Mouse (Mus musculus): ENCODE data around the gene Foxd4. TPM values are rescaled to one million over a fixed set of nuclear protein-coding genes. Genes with fewer than 3 reads are reported as not detected.

The Foxd4 gene
- total RNA-seq, 2 experiments from 2014 or later, result 0.51 to 0.74 TPM

DNA sequence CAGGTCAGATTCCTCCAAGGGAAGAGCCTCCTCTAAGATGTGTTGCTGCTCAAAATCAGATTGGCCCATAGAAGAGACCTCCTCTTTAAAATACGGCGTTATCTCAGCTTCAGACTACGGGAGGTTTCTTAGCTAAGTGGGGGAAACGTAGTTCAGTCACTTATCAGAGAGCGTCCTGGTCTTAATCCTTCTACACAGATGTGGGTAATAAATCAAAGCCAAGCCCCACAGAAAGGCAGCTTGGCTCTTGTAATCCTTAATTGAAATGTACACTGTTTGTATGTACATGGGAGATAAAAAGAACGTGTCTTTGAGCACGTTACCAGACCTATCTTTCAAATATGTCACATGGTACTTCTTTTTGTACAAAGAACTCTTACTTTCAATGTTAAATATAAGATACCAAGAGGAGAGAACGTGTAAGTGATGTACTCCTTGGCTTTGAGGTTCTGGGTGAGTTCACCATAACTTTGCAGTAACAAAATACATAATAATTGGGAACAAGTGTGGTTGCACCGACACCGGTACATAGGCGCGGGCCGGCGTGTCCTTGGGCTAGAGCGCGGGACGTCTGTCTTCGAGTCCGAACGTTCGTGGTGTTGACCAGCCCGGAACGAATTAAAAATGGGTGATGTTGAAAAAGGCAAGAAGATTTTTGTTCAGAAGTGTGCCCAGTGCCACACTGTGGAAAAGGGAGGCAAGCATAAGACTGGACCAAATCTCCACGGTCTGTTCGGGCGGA, 25.7 kb downstream of the Foxd4 start, which contains the start of gene Gm10053:
Gm10053 (plus strand) TSS at position 558 of the 742 bp plus-strand sequence.
- peak; percentile 96 for ATAC-seq (ENCODE audit: poor library complexity, severe bottlenecking)

DNA sequence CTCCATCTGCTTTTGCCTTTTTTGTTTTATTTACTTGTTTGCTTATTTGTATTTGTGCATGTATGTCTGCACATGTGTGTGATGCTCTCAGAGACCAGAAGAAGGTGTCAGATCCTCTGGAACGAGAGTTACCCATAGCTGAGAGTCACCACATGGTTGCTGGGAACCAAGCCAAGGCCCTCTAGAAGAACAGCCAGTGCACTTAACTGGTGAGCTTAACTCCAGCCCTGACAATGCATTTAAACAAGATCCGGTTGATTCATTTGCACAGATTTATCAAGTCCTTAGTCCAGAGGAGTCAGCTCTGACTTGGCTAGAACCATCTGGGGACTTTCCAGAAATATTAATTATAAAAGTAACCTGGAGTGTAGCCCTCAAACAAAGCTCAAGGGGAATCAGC, 27.1 kb downstream of the Foxd4 start:
- no peak for ATAC-seq (ENCODE audit: poor library complexity, severe bottlenecking)

DNA sequence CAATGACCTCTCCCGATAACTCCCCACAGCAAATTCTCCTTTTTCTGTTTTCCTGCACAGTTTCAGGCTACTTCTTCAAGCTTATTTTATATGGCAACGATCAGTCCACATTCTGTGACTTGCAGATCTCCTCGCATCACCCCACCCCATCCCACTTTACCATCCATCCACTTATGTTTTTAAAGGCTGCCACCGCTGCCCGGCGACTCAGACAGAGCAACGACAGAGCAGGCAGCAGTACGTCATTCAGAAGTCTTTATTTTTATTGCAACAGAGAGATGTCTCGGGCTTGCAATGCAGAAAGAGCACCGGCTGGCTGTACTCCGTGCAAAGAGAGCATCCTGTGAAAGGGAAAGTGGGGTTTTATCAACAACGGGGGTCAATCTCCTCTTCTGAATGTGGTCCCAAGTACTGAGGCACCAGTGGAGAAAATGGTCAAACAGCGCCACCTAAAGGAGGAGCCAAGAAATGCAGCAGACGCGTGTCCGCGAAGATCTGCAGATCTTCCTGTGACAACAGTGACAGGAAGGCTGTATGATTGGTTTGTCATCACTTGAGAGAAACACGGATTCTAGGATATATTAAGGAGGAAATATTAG, 29.9 kb downstream of the Foxd4 start:
- ATAC-seq (ENCODE audit: poor library complexity, severe bottlenecking), result no peak

DNA sequence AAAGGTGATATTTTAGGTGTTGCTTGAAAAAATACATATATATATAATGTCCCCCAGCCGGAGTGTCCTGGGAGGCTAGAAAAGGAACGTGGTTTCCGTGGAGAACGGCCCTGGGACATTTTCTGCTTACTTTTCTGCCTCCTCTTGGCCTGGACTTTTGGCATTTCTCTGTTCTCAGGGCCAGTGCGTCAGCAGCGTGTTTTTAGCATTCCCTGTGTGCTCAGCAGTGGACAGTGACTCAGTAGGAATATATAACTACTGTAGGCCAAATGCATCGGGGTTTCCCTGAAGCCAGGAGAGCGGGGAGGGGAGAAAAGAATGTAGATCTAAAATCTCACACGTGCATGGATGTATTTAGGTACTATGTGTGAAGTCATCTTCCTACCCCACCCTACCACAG, 35.6 kb downstream of the Foxd4 start:
- ATAC-seq (ENCODE audit: poor library complexity, severe bottlenecking), result no peak

DNA sequence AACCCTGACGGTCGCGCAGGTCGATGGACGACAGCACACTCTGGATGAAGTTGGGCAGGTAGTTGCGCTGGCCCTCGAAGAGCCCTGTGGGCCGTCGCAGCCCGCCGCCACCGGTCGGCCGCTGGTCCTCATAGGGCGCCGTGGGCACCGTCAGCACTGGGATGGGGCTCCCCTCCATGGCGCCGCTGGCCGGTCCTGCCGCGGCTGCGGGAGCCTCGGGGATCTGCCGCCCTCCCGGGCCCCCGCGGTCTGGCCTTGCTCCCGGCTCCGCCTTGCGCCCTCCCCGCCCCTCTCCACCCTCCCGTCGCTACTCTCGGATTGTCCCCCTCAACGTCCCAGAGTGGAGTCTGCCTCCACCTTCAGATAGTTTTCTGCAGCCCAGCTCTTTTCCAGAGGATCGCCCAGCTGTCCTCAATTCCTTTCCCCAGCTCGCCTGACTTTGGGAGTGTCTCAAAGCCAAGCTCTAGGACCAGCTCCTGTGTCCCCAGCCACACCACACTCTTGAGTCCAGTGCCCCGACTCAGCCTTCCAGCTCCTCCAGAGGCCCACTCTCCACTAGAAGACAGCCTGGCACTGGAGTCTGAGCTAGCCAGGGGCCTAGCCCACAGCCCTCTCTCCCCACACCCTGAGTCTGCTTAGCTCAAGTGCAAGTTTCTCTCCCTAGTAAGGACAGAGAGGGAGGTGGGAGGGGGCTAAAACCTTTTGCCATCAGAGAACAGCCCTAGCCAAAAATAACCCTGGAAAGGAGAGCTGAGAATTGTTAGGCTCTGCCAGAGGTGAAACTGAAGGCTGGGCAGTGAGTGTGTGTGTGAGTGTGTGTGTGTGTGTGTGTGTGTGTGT, 39.2 kb downstream of the Foxd4 start, which contains the start of gene Pgm5:
Pgm5 (minus strand) TSS at position 244 of the 840 bp plus-strand sequence.
- no peak for ATAC-seq (ENCODE audit: poor library complexity, severe bottlenecking)

DNA sequence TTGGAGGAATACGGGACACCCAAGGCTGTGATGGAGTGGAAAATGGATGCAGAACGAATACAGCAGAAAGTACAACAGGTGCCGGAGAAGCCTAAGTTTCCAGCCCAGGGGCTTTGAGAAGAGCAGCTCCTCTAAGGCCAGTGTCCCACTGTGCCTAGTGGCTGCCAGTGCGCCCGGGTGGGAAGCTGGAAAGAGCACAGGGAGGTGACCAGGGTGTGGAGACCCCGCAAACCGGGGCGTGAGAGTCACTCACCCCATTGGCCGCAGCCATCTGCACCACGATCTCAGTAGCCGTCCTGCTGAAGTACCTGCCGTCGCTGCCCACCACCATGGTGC, 39.8 kb downstream of the Foxd4 start:
- ATAC-seq (ENCODE audit: poor library complexity, severe bottlenecking), result no peak

DNA sequence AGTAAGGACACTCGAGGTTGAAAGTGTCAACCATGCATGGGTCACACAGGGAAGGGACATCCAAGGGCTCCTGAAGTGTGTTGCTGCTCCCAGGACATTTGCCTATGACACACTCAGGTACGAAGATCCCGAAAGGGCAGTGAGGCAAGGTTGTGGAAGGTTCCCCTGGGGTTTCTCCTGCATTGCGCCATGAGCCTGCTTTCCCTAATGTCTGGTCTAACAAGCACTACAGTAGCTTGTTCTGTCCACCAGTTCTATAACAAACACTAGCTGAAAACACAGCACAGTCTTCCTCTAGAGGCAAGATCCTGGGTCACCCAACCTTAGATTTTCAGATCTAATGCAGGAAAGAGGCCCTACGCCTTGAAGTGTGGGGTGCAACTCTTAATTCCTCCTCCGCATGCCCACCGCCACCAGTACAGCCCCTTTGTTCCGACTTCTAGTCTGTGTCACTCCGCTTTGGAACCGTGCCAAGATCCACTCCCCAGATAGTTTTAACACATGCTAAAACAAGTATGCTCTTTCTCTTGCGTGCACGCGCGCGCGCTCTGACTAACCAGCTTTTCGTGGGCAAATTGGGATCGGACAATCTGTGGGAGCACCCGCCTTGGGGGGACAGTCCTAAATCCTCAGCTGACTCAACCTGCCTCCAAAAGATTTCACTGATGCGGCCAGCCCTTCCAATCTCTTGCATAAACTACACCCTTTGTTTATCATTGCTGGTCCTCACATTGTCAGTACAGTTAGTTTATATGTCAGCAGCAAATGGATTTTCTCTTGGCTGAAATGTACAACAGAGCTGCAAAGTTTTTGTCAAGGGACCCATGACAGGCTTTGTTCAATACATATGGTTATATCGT, 49.3 kb downstream of the Foxd4 start:
- ATAC-seq (ENCODE audit: poor library complexity, severe bottlenecking), result no peak

Other genes starting within 250 kb of the Foxd4 start
- gene Tmem252, start 227.2 kb downstream of the Foxd4 start, total RNA-seq (2015), result not detected in 2 replicates
- gene Tmem252, start 227.2 kb downstream of the Foxd4 start, total RNA-seq (2017), result not detected in 2 replicates
- gene Pgm5, start 39.3 kb downstream of the Foxd4 start, total RNA-seq (2015), result not detected in 2 replicates
- gene Pgm5, start 39.3 kb downstream of the Foxd4 start, total RNA-seq (2017), result not detected in 2 replicates
- 170 and 178 TPM in 2 replicates for gene Gm10053, start 25.5 kb downstream of the Foxd4 start, total RNA-seq (2015)
- 64.0 and 121 TPM in 2 replicates for gene Gm10053, start 25.5 kb downstream of the Foxd4 start, total RNA-seq (2017)
- gene Cbwd1, start 60.4 kb upstream of the Foxd4 start, total RNA-seq (2015), result 5.9 and 7.3 TPM in 2 replicates
- gene Cbwd1, start 60.4 kb upstream of the Foxd4 start, total RNA-seq (2017), result 10.4 and 16.2 TPM in 2 replicates
- 168 and 172 TPM in 2 replicates for gene Dock8, start 98.3 kb upstream of the Foxd4 start, total RNA-seq (2015)
- gene Dock8, start 98.3 kb upstream of the Foxd4 start, total RNA-seq (2017), result 89.8 and 102 TPM in 2 replicates

Measured in megakaryocyte, adult 5-6 weeks (primary cell).